Mouse (Mus musculus) liver, embryonic 16.5 days (tissue): Measurements from ENCODE around the gene Mcl1. TPM values are rescaled to one million over a fixed set of nuclear protein-coding genes. Genes with fewer than 3 reads are reported as not detected.
A peak's percentile ranks its signal among the peaks of the same experiment; 100 is the strongest.

Experiments used
- ATAC-seq: fragments of 200-750 bp; cut with Nextera tagmentation; 2 replicates; pipeline ENCODE4 v1.8.0; 2017; ENCODE audit warnings: low read depth, mild to moderate bottlenecking, moderate number of reproducible peaks, moderate library complexity
- H3K27ac ChIP-seq: fragments of 300-500 bp; sonication (generic); 2 replicates; pipeline ENCODE4 v1.5.1; 2014; ENCODE audit warnings: mild to moderate bottlenecking, low read length
- H3K27me3 ChIP-seq: fragments of 300-500 bp; sonication (generic); 2 replicates; pipeline ENCODE4 v1.6.1; 2014; ENCODE audit warnings: low read depth, low read length, mixed read lengths; ENCODE audit not compliant: control insufficient read depth, insufficient read depth
- H3K36me3 ChIP-seq: fragments of 300-500 bp; sonication (generic); 2 replicates; pipeline ENCODE4 v1.6.1; 2014; ENCODE audit warnings: mild to moderate bottlenecking; ENCODE audit not compliant: control insufficient read depth, insufficient read depth
- H3K4me1 ChIP-seq: fragments of 300-500 bp; sonication (generic); 2 replicates; pipeline ENCODE4 v1.6.1; 2014; ENCODE audit warnings: low read depth, low read length, mixed read lengths; ENCODE audit not compliant: control insufficient read depth
- H3K4me2 ChIP-seq: fragments of 300-500 bp; sonication (generic); 2 replicates; pipeline ENCODE4 v1.6.1; 2014; ENCODE audit warnings: low read depth, low read length, mixed read lengths
- H3K4me3 ChIP-seq: fragments of 300-500 bp; sonication (generic); 2 replicates; pipeline ENCODE4 v1.5.1; 2014; ENCODE audit warnings: low read depth, mild to moderate bottlenecking, low read length
- H3K9ac ChIP-seq: fragments of 300-500 bp; sonication (generic); 2 replicates; pipeline ENCODE4 v1.6.1; 2014; ENCODE audit warnings: low read depth, low read length
- H3K9me3 ChIP-seq: fragments of 300-500 bp; sonication (generic); replicated peaks from 2 replicates; pipeline ENCODE4 v1.6.1; 2016; ENCODE audit warnings: low read length; ENCODE audit not compliant: control insufficient read depth
- WGBS: fragments of 180-500 bp; shearing (Covaris S2); extraction: QIAGEN DNeasy Blood & Tissue Kit; methylation state at CpG from one replicate; pipeline ENCODE4 v1.1.7; 2014; ENCODE audit not compliant: insufficient replicate concordance; 5-methylcytosine and 5-hydroxymethylcytosine counted together
- polyA plus RNA-seq: library from polyadenylated mRNA; unstranded; fragments of >200 nt; fragmentation: Nextera tagmentation; extraction: Ambion mirVana; gene quantifications from 2 replicates; pipeline ENCODE4 v1.2.1, GENCODE M21; 2015

The Mcl1 gene
- polyA plus RNA-seq, 1 experiment from 2014 or later: 14.5 TPM

GRCm38 (mm10) chr3:95662724-95663449 lies 4.3 kb downstream of the Mcl1 start:
- WGBS: 67% methylated on average over 7 of the region's 7 CpGs
- Histone ChIP-seq H3K27me3 (no peaks in the 10 kb centered on the region), H3K4me2 (peak overlapping the region; percentile 83), H3K9me3 (no peaks in the 10 kb centered on the region), H3K36me3 (peaks cover 35% of the 10 kb centered on the region), H3K4me1 (peaks cover 70% of the 10 kb centered on the region), H3K9ac (no peak overlapping the region), H3K4me3 (peak overlapping the region; percentile 30), H3K27ac (peak overlapping the region; percentile 92)
- ATAC-seq: no peak

DNA sequence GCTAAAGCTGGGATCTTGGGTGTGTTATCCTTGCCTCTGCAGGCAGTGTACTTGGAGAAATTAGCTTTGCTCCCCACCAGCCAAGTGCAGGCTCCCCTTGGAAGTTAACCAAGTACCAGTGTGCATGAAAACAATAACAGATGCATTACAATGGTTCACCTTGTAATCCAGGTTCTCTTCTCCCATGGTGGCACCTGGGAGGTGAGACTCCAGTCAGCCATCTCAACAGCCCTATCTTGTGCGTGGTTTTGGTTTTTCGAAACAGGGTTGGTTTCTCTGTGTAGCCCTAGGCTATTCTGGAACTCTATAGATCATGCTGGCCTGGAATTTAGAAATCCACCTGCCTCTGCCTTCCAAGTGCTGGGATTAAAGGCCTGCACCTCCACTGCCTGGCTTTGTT lies 4.9 kb downstream of the Mcl1 start:
- no peaks in the 10 kb centered on the region for H3K27me3 ChIP-seq
- no peaks in the 10 kb centered on the region for H3K9me3 ChIP-seq
- no peak overlapping the region for H3K9ac ChIP-seq
- peak overlapping the region; percentile 92 for H3K27ac ChIP-seq
- no peak overlapping the region for H3K4me2 ChIP-seq
- H3K4me3 ChIP-seq: no peak overlapping the region
- H3K4me1 ChIP-seq: peaks cover 73% of the 10 kb centered on the region
- ATAC-seq: no peak
- H3K36me3 ChIP-seq: peaks cover 35% of the 10 kb centered on the region
- 68% methylated on average over 2 of the region's 2 CpGs for WGBS

- peaks cover 76% of the 10 kb centered on the region for H3K4me1 ChIP-seq
- H3K9ac ChIP-seq: no peak overlapping the region; the same call in 1 of the 2 replicates
- no peak overlapping the region for H3K4me3 ChIP-seq
- peaks cover 35% of the 10 kb centered on the region for H3K36me3 ChIP-seq
- no peaks in the 10 kb centered on the region for H3K9me3 ChIP-seq
- no peaks in the 10 kb centered on the region for H3K27me3 ChIP-seq
- peak overlapping the region; percentile 92 for H3K27ac ChIP-seq
- peak overlapping the region; percentile 22; the same call in 1 of the 2 replicates for H3K4me2 ChIP-seq
- ATAC-seq: no peak
- WGBS: 85% methylated on average over 3 of the region's 3 CpGs
Measured at GRCm38 (mm10) chr3:95663969-95664608, 5.5 kb downstream of the Mcl1 start.

- Histone ChIP-seq H3K4me2 (peak overlapping the region; percentile 22; the same call in 1 of the 2 replicates), H3K27me3 (no peaks in the 10 kb centered on the region), H3K9me3 (no peaks in the 10 kb centered on the region), H3K36me3 (peaks cover 37% of the 10 kb centered on the region), H3K4me1 (peaks cover 78% of the 10 kb centered on the region), H3K27ac (peak overlapping the region; percentile 92), H3K9ac (peak overlapping the region; percentile 40), H3K4me3 (no peak overlapping the region)
- peak; percentile 33 for ATAC-seq
- 72% methylated on average over 4 of the region's 4 CpGs for WGBS
Measured at GRCm38 (mm10) chr3:95664940-95665352, 6.4 kb downstream of the Mcl1 start.

DNA sequence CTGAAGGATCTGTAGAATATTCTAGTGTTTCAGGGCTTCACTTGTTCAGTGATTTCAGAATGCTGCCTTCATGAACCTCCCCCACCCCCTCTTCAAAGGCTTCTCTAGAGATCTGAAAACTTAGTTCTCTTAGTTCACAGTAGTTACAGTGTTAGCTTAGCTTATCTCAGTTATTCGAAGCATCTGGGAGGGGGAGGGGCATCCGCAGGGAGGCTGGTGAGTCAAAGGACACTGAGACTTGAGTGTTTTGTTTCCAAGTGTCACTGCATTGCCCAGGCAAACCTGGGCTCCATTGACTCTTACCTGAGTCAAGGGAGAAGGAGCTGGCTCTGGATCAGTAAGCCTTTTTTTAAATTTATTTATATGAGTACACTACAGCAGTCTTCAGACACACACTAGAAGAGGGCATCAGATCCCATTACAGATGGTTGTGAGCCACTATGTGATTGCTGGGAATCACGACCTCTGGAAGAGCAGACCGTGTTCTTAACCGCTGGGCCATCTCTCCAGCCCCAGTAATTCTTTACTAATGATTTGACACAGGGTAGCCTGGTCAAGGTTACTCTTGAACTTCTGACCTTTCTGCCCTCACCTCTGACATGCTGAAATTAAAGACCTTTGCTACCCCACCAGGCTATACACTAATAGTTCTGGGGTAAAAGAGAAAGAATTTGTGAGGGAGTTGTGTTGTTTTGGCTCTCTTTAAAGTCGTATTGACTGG lies 7.7 kb downstream of the Mcl1 start:
- H3K36me3 ChIP-seq: peaks cover 25% of the 10 kb centered on the region

GRCm38 (mm10) chr3:95667521-95667920 lies 8.9 kb downstream of the Mcl1 start:
- Histone ChIP-seq H3K4me1 (peaks cover 80% of the 10 kb centered on the region), H3K27me3 (no peaks in the 10 kb centered on the region), H3K4me3 (no peak overlapping the region), H3K9ac (peak overlapping the region; percentile 14; the same call in 1 of the 2 replicates), H3K36me3 (peaks cover 23% of the 10 kb centered on the region), H3K9me3 (no peaks in the 10 kb centered on the region), H3K27ac (peak overlapping the region; percentile 92), H3K4me2 (no peak overlapping the region; the same call in 1 of the 2 replicates)
- no peak for ATAC-seq
- WGBS: 61% methylated on average over 4 of the region's 4 CpGs

More for the DNA sequence above, 7.7 kb downstream of the Mcl1 start:
- peak; percentile 76 for ATAC-seq
- Histone ChIP-seq H3K27me3 (no peaks in the 10 kb centered on the region), H3K9ac (peak overlapping the region; percentile 41; the same call in 1 of the 2 replicates), H3K9me3 (no peaks in the 10 kb centered on the region), H3K4me3 (peak overlapping the region; percentile 1; the same call in 1 of the 2 replicates), H3K4me2 (peak overlapping the region; percentile 44), H3K4me1 (peaks cover 76% of the 10 kb centered on the region), H3K27ac (peak overlapping the region; percentile 92)
- 40% methylated on average over 6 of the region's 6 CpGs for WGBS

DNA sequence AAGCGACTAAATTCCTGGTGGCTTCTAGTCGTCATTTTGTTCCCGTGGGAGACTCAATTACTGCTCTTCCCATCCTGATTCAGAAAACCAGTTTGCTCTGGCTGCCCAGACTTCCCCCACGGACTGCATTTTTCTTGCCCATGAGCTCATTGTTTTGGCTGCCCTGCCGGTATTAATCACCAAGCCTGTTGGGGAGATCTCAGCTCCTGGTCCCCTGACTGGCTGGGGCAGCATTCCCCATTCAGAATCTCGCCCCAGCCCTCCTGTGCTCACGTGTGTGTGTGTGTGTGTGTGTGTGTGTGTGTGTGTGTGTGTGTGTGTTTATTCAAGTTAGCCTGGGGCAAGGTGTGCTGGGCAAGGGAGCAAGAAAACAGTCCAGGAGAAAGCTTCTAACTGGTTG lies 9.4 kb downstream of the Mcl1 start:
- no peaks in the 10 kb centered on the region for H3K9me3 ChIP-seq
- H3K4me1 ChIP-seq: peaks cover 80% of the 10 kb centered on the region
- no peak overlapping the region; the same call in 1 of the 2 replicates for H3K4me2 ChIP-seq
- H3K27me3 ChIP-seq: no peaks in the 10 kb centered on the region
- peak overlapping the region; percentile 92 for H3K27ac ChIP-seq
- no peak for ATAC-seq
- peak overlapping the region; percentile 14; the same call in 1 of the 2 replicates for H3K9ac ChIP-seq
- 44% methylated on average over 7 of the region's 7 CpGs for WGBS
- no peak overlapping the region for H3K4me3 ChIP-seq
- peaks cover 19% of the 10 kb centered on the region for H3K36me3 ChIP-seq

- H3K9me3 ChIP-seq: no peaks in the 10 kb centered on the region
- 72% methylated on average over 7 of the region's 7 CpGs for WGBS
- no peak overlapping the region for H3K9ac ChIP-seq
- no peak for ATAC-seq
- H3K27ac ChIP-seq: peak overlapping the region; percentile 92
- H3K4me1 ChIP-seq: peaks cover 80% of the 10 kb centered on the region
- no peak overlapping the region for H3K4me2 ChIP-seq
- no peak overlapping the region for H3K4me3 ChIP-seq
- peaks cover 13% of the 10 kb centered on the region for H3K36me3 ChIP-seq
- no peaks in the 10 kb centered on the region for H3K27me3 ChIP-seq
Measured at GRCm38 (mm10) chr3:95668589-95669308, 10.2 kb downstream of the Mcl1 start.
